ENCODE assay signal across 10 mouse cellular contexts in the genomic region with DNA sequence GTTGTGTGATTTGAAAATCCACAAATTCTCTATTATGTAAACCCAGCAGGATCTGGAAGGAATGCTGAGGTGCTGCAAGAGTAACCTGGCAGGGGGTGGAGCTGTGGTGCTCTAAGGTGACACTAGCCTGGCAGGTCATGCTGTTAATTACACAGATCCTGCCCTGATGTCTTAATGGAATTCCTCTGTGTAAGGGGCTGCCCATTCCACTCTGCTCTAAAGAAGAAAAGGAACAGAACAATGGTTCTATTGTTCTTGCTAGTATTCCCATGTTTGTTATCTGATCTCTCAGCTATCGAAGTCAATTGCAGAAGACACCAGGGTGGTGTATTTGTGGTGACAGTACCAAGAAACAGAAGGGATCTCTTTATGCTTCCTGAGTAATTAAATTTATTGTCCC.
"Had no signal": no experiment of that assay in that cellular context is flagged by ENCODE, and none has a peak within 500 bp of the region (broad histone marks: within the 10 kb centered on the region; RNA-seq: fewer than 3 reads in every experiment).

No protein-coding gene starts in this region.

- DNase-seq: kidney, adult 18-20 months; kidney, postnatal 10 days; kidney, postnatal 4 days; left cerebral cortex, postnatal 4 days; lung, adult 18-20 months; midbrain, embryonic 14.5 days; right cerebral cortex, postnatal 4 days; spleen, adult 18-20 months; thymus, adult 18-20 months; thymus, postnatal 36 days had no signal
